Mouse (Mus musculus): ENCODE data around the gene Hnf4a. TPM values are rescaled to one million over a fixed set of nuclear protein-coding genes. Genes with fewer than 3 reads are reported as not detected.

Gene Hnf4a
- polyA plus RNA-seq, 1 experiment = not detected

DNA sequence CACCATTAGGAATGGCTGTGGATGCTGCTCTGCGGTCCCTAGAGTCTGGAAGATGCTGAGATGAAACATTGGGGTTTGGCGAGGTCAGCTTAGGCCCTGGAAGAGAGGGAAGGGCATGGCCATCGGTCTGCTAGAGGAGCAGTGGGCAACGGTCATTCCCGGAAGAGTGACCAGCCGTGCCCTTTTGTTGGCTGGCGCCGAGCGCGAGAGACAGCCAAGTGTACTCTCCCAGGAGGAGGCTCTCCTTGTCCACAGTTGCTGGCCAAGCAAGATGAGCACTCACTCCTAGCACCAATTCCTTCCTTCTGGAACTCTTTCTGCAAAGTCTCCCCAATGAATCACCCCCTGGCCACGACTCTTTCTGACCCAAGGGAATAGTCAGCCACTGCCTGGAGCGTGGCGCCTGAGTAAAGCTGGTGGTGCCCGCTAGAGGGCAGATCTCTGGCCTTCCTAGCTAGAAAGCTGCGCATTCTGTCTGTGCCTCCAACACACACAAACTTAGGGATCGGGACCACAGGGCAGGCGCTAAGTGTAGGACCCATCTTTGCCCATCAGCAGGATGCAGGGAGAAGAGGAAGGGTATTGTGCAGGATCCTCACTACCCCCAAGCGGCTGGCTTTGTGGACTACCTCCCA lies 26.3 kb upstream of the Hnf4a start:
- no peak for TF ChIP-seq GATA1 (IDR thresholded peaks at IDR 0.05; ENCODE audit: low read length)

DNA sequence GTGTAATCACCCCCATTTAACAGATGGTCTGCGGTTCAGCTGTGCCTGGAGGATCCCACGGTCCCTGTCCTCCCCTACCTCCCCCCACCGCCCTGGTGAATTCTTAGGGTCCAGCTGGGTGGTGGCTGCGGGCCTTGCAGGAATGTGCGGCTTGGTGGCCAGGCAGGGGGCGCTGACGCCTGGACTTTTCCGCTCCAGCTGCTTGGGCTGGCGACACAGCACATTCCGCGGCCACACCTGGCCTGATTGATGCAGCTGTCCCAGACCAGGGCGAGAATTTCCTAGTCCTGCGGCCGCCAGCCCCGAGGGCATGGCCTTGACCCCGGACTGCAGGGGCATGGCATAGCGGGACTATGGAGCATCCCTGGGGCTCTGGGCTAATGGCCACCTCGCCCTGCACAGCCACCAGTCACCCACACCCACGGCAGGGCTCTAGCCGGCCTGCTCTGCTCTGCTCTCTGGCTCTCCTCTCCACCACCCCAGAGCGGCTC lies 25.0 kb upstream of the Hnf4a start:
- no peak for TF ChIP-seq GATA1 (IDR thresholded peaks at IDR 0.05; ENCODE audit: low read length)

DNA sequence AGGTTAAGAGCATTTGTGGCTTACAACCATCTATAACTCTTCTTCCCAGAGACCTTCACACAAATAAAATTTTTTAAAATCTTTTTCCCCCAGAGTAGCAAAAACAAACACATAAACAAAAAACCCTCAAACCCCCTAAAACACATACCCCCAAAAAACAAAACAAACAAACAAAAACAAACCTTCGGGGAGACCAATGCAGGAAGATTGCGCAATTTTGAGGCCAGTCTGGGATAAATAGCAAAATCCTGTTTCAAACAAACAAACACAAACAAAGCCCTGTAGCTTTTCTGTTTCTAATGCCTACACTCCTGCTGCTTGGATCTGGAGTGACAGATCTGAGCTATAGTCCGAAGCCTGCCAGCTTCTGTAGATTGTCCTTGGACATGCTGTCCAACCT lies 19.2 kb upstream of the Hnf4a start:
- no peak for TF ChIP-seq GATA1 (IDR thresholded peaks at IDR 0.05; ENCODE audit: low read length)

DNA sequence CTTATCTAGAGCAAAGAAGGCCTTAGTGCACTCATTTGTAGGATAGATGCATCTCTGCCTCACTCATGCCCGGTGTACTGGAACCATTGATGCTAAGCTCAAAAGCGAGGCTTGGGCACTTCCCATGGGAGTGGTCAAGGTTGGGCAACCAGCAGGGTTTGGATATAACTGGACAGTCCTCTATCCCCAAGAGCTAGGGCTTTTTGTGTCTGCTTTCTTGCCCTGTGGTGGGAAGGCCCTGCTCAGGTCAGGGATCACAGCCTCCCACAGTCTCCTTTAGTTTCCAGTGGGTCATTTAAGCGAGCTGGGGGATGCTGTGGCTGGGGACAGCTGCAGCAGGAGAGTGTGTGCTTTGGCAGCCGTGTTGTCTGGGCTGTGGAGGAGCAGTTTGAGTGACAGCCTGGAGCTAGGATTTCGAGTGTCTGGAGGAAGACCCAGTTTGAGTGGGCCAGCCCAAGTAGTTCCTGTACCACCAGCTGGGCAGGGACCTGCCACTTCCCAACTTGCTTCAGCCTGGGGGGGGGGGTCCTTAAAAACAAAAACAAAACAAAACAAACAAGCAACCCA lies 16.8 kb upstream of the Hnf4a start:
- no peak for TF ChIP-seq GATA1 (IDR thresholded peaks at IDR 0.05; ENCODE audit: low read length)

DNA sequence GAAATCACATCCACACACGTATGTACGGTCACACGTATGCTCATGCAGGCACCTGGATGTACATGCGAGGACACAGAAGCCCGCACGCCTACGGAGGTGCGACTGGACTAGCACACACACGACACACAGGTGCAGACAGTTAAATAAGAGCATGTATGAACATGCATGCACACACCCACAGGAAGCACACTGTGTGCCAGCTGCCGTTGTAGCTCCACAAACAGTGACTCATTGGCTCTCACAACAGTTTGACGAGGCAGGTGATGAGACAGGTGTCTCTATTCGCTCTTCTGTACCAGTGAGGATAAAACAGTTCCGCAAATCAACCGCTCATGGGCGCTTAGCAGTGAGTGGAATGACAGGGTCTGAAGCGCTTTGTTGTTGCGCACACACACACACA lies 16.0 kb upstream of the Hnf4a start:
- no peak for TF ChIP-seq GATA1 (IDR thresholded peaks at IDR 0.05; ENCODE audit: low read length)

DNA sequence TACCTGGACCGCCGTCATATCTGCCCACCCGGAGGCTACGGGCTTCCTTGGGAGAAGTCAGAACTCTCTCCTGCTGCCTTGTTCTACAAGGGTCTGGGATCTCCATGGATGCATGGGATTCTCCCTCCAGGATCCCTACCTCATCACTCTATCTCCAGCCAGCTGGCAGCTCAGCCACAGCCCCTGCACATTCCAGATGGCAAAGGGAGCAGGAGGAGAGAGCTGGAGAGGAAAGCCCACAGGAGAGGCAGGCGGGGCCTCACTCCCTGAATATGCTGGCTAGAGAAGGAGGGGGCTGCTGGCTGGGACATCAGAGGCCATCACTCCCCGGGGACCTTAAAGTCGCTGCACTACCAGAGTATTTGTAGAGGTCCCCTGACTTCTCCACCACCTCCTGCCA lies 15.3 kb upstream of the Hnf4a start:
- TF ChIP-seq GATA1 (IDR thresholded peaks at IDR 0.05; ENCODE audit: low read length) = no peak

DNA sequence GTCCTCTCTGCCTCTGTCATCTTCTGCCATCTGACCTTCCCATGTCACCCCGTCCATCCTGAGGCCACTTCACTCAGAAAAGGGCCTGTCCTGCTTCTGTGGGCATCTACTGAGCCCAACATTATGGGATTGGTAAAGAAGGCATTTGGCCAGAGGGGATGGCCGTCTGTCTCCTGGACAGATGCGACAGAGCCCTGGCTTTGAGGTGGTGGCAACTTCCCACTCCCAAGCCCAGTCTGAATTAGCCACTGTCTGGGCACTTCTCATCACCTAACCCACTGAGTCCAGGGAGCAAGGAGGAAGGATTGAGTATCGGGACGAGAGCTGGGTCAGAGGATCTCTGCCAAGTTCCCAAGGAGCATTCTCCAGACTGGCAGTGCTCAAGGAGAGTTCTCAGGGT lies 14.6 kb upstream of the Hnf4a start, which contains the start of gene R3hdml:
Gene R3hdml, plus strand, starts transcription at position 301 of the 400 bp plus-strand sequence.
- TF ChIP-seq GATA1 (IDR thresholded peaks at IDR 0.05; ENCODE audit: low read length) = no peak

DNA sequence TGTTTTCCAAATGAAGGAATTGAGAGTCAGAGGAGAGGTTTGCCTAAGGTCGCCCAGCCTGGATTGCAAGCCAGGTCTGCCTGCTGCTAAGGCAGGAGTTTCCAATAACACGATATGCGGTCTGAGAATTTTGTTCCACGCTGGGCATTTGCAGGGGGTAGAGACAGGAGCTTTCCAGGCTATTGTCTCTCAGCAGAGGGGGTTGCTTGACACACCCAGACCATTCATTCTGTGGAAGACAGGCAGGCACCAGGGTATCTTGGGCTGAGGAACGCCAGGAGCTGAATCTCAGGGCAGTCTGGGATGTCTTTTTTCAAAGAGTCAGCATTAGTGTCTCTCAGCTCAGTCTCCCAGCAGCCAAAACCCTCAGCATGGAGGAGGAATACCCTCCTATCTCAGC lies 13.6 kb upstream of the Hnf4a start:
- TF ChIP-seq GATA1 (IDR thresholded peaks at IDR 0.05; ENCODE audit: low read length) = no peak

DNA sequence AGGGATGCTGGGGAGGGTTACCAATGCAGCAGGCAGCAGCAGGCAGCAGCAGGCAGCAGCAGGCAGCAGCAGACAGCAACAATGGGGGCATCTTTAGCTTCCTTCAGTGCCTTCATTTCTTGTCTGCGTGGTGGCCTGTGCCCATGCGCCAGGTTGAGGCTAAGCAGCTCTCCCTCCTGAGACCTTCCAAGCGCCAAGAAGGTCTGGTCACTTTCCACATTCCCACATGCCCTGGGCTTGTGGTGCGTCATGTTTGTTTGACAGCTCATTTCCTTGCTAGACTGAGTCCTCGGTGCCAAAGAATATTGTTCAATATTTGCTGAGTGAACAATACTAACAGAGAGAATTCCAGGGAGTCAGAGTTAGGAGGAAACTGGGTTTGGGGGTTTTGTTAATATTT lies 12.6 kb upstream of the Hnf4a start:
- TF ChIP-seq GATA1 (IDR thresholded peaks at IDR 0.05; ENCODE audit: low read length) = no peak

DNA sequence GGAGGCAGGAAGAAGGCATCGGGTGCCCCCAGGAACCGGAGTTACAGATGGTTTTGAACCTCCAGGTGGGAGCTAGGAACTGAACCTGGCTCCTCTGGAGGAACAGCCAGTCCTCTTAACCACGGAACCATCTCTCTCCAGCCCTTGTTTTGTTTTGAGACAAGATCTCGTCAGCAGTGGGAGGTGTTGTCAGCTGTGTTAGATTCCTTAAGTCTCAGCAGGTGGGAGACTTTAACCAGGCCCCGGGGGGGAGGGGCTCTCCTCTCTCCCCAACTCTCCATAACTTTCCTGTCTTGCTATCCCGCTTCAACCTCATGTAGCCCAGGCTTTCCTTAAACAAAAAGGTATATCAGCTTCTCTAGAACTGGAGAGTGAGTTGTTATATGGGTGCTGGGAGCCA lies 12.2 kb upstream of the Hnf4a start:
- no peak for TF ChIP-seq GATA1 (IDR thresholded peaks at IDR 0.05; ENCODE audit: low read length)

DNA sequence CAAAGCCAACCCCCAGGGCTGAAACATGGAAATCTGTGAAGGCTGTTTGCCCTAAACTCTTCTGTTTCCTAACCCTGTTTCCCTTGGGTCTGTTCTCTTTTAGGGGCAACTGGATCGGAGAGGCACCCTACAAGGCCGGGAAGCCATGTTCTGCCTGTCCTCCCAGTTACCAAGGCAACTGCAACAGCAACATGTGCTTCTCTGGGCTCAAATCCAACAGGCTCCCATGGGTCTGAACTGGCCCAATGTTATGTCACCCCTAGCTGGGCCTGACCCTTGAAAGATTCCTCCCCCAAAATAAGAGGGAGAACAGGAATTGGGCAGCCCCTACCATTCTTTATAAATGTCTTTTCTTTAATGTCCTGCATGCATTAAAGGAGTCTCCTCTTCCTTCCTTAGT lies 4.4 kb upstream of the Hnf4a start:
- no peak for TF ChIP-seq GATA1 (IDR thresholded peaks at IDR 0.05; ENCODE audit: low read length)

DNA sequence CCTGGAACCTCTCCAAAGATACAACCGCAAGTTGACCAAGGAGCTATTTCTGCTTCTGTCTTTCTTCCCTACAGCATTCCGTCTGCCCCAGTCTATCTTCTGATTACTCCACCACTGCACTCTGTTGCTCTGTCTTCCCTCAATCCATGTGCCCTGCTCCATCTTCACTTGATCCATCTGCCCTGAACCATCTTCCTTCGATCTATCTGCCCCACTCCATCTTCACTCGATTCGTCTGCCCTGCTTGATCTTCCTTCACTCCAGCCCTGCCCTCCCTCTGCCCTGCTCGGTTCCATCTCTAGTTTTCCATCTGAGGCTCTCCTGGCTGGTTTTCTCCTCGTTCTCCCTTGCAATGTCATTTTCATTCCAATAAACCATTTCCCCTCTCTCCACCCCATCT lies 3.4 kb upstream of the Hnf4a start:
- no peak for TF ChIP-seq GATA1 (IDR thresholded peaks at IDR 0.05; ENCODE audit: low read length)

DNA sequence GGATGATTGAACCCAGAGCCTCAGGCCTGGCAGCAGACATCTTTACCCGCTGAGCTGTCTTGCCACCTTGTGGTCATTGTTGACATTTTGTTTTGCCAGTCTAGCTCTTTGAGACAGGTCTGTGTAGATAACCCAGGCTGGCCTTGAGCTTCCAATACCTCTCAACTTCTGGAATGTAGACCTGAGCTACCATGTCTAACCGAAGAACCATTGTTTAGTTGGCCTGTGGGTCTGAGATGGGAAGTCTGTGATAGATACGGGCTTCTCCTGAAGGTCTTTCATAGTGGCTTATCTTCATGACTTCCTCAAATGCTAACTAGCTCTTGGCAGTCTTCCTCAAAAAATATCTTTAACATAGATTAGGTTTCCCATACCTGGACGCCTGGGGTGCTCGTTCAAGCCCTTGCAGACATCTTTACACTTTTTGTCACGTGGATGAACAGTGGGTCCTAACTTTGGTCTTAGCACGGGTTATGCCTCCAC lies 19.2 kb downstream of the Hnf4a start:
- TF ChIP-seq GATA1 (IDR thresholded peaks at IDR 0.05; ENCODE audit: low read length) = no peak

DNA sequence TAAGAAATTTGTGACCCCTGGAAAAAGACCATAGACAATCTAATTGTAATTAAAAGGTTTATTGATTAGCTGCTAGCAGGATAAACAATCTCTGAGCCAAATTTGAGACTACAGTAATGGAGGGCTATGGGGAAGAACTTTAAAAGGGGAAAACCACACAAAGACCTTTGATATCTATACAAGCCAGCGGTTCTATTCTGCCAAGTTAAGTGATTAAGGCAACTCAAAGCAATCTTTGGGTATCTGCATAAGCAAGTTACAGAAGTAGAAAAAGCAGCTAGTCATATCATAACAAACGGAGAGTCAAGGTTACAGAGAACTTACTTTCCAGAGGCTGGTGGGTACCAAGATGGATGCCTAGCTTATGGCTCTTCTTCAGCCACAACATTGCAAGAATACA lies 20.9 kb downstream of the Hnf4a start:
- TF ChIP-seq GATA1 (IDR thresholded peaks at IDR 0.05; ENCODE audit: low read length) = no peak

DNA sequence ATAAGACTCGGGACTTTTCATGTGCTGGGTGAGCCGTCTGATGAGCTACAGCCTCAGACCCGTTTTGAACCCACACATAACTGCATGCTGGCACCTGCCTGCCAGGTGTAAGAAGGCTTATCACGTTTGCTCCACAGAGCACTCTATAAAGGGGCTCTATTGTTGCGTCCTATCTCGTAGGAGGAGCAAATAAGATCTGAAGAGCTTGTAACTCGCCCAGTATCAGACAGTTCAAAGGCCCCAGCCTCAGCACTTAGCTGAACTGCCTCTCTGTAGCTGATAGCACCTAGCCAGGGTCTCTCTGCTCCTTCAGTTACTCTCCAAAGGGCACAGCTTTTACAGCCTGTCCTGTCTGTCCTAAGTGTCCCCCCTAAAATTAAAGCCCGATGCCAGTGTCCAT lies 23.8 kb downstream of the Hnf4a start:
- TF ChIP-seq GATA1 (IDR thresholded peaks at IDR 0.05; ENCODE audit: low read length) = no peak

DNA sequence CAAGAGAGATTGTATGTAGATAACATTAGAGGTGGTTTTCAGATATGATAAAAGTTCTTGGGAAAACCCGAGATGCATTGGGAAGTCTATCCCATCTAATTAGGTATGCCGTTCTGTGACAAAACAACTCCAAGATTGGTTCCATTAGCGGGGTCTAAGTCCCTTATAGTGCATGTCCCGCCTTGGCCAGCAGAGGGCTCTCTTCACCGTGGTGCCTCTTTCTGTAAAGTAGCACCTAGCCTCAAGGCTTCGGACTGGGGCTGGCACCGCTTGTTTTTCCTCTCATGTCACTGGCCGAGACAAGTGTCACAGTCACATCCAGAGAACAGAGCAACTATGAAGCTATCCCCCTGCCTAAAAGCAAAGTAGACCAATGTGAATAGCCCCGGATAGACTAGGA lies 25.3 kb downstream of the Hnf4a start:
- no peak for TF ChIP-seq GATA1 (IDR thresholded peaks at IDR 0.05; ENCODE audit: low read length)

DNA sequence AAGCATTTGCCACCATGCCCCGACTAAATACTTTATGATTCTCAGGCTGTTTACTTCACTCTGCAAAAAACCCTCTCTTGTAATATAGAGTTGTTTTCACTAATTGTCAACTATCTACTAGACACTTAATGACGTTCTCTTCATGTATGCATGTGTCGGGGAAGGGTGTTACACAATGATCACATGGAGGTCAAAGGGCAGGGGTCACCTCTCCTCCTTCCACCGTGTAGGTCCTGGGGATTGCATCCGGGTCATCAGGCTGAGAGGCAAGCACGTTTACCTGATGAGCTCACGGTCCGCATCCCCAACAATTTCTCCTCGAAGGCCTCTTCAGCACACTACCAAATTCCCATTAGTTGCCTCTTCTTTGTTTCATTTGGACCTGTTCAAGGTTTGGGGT lies 26.6 kb downstream of the Hnf4a start:
- no peak for TF ChIP-seq GATA1 (IDR thresholded peaks at IDR 0.05; ENCODE audit: low read length)

Data from G1E-ER4 (cell line).